Mouse (Mus musculus) right cerebral cortex, adult 18-20 months (tissue): Measurements from ENCODE around the gene Atp8a2.

ENCODE experiments used
- DNase-seq: peaks from one replicate; pipeline ENCODE4 v3.0.0; 2022; ENCODE audit warnings: mixed read lengths

Atp8a2 gene

GRCm38 (mm10) chr14:59701492-59701891 is 495.5 kb downstream of the Atp8a2 start:
- no peak for DNase-seq

DNA sequence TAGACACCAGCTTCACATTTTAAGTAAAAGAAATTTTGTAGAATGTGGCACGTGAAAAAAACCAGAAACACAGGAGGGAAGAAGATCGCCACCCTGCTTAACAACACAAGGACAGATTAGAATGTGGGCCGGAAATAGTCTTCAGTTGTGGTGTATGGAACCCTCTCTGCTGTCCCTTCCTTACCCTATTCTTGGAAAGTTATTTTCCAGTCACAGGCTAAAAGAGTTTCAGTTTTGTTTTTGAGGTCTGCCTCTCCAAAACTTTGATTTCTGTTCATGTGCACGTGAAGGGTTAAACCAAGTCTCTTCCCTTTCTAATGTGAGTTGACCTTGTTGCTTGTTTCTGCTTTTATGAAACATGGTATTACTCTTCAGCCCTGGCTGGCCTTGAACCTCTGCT is 501.8 kb downstream of the Atp8a2 start:
- DNase-seq = no peak

GRCm38 (mm10) chr14:59692164-59692563 is 504.8 kb downstream of the Atp8a2 start:
- DNase-seq = no peak

DNA sequence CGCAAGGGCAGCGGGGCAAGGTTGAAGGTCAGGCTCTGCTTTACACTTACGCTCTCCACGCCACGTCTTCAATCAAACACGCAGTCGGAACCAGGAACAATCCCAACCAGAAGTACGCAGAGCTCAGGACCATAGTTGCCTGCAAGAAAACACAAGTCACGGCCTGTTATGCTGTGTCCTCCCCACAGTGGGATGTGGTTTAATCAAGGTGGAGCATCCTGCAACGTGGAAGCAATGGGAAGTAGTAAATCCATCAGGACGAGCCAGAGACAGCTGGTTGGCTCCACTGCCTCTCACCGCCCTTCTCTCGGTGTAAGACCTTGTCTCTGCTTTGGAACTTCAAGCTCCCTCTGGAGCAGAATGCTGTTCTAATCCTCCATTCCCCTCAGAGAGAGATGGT is 505.6 kb downstream of the Atp8a2 start:
- no peak for DNase-seq

DNA sequence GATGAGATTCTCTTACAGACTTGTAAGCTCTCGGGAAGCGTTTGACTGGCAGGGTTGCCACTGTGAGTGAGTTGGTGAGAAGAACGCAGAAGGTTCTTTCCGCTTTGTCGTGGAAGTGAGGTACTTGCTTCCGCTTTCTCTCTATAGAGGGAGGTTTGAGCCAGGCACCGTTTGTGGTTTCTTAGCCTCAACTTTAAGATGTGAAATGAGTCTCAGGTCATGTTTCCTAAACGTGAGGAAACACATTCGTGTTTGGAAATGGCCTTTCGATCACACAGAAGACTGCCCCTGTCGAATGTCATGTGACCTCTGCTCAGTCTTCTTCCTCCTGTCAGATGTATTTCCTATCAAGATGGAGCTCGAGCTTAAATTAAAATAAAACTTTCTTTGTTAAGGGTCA is 506.0 kb downstream of the Atp8a2 start:
- no peak for DNase-seq

DNA sequence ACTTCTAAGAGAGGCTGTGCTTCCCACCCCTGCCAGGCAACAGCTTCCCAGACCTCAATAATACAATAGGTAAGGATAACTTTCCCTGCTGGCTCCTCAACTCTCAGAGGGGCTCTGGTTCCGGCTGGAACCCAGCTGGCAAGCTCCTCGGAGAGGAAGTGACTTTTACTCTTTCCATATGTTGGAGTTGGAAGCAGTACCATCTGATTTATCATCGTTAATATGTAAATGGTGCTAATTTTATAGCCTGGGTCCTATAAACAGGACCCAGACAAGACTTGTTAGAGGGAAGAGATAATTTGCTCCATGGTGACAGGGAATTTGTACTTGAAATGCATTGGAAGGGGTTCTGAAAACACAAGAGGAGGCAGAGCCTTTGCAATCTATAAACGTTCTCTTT is 507.4 kb downstream of the Atp8a2 start:
- no peak for DNase-seq

DNA sequence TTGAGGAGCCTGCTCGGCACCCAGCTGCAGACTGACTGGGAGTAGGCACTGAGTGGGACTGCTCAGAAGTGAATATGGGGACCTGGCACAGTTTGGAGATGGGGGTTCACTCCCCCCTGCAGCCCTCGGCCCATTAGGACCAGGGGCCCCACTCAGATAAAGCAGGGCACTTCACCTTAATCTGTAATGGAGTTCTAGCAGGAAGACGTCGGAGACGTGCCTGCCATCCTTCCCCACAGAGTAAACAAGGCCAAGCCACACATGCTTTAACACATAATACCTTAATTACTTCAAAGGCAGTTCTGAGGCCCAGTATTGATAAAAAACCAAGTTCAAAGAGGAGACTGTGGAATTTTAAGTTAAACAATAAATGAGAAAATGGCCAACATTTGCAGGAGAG is 510.8 kb downstream of the Atp8a2 start:
- DNase-seq = no peak

DNA sequence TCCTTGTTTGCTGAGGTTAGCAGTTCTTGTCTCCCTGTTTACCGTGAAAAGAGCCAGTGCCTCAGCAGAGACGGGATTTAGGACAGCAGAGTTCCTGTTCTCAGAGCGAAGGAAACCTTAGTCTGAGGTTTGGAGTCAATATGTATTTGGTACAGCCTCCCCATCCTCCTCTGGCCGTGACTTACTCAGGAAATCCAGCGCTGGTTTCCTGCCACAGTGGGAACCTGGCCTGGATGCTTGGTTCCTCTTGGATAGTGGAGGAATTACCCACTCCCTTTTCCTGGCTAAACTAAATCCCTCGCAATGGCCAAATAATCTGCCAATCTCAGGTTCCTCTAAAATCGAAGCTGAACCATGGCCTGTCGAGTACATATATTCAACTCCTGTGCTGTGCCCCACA is 511.6 kb downstream of the Atp8a2 start:
- no peak for DNase-seq

DNA sequence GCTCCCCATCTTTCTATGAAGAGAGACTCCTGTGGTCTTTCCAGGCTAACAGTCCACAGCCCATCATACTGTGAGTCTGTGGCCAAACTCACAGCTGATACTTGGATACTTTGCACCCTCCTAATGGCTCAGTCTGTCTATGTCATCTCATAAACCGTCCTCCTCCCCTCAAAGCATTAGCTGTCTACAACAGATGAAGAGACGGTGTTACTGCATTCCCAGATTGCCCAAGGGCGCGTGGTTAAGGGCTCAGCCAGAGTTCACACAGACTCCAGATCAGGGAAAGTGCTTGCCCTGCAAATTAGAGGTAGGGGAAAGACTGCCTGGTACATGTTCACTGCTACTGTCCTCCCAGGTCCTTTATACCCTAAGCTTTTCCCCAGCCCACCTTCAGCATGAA is 515.1 kb downstream of the Atp8a2 start:
- DNase-seq = no peak

DNA sequence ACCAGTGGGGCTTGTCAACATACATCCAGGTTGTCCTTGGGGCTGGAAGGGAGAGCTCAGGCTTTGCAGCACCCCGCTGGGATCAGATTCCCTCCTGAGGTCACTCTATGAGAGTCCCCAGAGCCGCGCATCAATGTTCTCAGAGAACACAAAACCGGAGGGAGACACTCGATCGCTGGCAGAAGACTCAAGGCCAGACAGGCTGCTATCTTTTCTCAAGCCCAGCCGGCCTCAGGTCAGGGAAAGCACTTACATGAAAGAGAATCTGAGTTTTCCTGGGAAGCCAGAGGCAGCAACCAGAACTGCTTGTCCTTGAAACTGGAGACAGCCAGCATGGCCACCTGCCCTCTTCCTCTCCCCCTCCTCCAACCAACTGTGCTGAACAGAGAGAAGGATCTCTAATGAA is 519.4 kb downstream of the Atp8a2 start:
- no peak for DNase-seq

- no peak for DNase-seq
These were observed 521.6 kb downstream of the Atp8a2 start for GRCm38 (mm10) chr14:59675330-59675729.

GRCm38 (mm10) chr14:59674556-59674955 is 522.4 kb downstream of the Atp8a2 start:
- no peak for DNase-seq

DNA sequence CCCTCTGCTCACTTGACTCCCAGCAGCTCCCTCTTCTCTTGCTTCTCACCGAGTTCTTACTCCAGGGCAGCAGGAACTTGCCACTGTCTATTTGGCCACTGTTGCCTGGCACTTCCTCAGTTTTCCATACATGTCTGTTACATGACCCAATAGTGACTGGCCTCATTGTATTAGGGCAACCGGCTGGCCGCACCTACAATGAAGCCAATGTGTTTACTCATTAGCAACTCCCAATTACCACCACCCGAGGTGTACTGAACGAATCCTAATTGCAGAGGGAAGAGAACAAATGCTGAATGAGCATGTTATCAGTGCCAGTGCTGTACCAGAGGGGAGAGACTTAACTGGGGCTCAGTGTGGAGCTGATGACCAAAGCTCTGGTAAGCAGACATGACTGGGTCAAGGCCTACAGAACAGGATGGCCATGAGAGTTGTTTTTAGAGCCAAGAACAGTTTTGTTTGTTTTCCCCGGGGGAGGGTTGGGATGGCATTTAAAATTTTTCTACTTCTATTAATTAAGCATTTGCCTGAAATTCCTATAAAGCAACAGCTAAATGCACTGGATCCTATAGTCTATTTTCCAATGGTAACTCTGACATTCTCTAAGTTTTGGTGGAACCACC is 524.0 kb downstream of the Atp8a2 start:
- DNase-seq = no peak

GRCm38 (mm10) chr14:59657098-59657497 is 539.9 kb downstream of the Atp8a2 start:
- no peak for DNase-seq

DNA sequence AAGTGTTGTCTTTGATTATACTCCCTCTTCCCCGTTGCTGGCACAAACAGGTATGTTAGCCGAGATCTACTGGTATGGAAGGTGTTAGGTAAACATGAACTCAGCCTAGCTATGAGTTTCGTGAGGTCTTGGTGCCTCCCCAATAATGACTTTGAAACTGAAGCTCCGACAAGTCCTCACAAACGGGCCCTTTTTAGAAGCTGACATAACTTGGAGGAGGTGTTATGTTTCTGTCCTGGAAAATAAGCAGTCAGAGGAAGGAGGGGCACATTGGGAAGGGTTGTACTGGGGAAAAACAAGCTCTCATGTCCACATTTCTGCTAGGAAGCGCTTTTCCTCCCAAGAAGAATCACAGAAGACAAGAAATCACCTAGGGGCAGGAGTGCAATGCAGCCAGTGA is 540.4 kb downstream of the Atp8a2 start:
- DNase-seq = peak; percentile 12

GRCm38 (mm10) chr14:59649337-59649736 is 547.6 kb downstream of the Atp8a2 start:
- DNase-seq = no peak

DNA sequence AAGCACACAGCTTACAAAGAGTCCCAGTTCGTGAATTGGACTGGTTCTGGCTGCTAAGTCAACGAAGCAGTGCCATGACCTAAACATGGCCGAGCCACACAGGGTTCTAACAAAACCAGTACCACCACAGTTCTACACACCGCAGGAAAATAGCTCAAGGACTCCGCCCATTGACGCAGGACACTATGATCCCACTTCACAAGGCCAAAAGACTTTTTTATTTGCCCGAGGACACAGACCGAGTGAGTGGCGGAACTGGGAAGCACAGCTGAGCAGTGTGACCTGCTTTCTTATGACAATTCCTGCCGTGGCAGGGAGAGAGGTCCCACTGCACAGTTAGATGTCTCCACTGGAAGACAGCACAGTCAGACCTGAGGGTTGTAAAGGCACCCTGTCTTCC is 548.4 kb downstream of the Atp8a2 start:
- no peak for DNase-seq

GRCm38 (mm10) chr14:59646826-59647697 is 549.9 kb downstream of the Atp8a2 start:
- no peak for DNase-seq

GRCm38 (mm10) chr14:59644896-59645295 is 552.1 kb downstream of the Atp8a2 start:
- no peak for DNase-seq

DNA sequence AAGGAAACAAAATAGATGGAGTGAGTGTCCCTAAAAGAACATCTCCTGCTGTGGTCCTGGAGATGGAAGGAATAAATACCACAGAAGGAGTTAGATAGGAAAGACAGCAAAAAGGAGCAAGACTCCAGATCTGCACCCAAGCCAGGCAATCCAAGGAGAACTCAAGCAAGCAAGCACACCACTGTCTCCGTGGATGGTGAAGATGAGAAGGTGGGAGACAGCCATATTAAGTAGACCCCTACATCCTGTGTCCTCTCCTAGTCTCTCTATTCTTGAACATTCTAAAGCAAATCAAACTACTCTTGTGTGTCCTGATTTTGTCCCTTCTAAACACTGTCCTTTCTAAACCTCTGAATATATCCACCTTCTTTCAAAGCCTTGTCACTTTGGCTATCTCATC is 552.8 kb downstream of the Atp8a2 start:
- no peak for DNase-seq

DNA sequence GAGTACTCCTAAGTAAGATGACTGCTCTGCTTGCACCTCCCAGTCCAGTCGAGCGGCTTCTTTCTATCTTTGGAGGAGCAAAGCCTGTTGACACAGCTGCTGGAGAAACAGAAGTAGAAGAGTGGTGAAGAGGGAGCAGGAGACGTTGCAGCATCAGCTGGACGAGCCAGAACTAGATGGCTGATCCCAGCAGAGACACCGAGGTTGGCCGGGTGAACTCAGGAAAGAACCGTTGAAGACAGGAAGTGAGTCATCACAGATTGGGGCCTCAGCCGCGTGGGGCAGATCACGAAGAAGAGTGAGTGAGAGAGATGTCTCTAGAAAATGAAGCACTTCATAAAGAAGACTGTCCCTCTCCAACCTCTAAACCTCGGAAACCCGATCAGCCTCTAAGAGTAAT is 553.4 kb downstream of the Atp8a2 start:
- no peak for DNase-seq

DNA sequence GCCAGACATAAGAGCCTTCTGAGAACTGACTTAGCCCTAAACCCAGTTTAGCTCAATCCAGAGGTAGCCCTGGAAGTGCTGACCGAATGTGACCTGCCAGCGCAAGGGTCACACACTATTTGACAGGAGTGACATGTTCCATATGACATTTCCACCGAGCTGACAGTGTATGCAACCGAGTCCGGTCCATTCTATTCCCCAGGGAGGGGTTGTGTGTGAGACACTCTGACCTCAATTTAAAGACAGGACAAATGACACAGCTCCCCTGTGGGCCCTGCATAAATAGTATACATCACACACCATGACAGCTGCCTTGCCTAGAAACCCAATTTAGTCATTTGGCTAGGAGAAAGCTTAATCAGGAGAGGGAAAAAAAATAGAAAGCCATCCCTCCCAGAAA is 555.1 kb downstream of the Atp8a2 start:
- no peak for DNase-seq

DNA sequence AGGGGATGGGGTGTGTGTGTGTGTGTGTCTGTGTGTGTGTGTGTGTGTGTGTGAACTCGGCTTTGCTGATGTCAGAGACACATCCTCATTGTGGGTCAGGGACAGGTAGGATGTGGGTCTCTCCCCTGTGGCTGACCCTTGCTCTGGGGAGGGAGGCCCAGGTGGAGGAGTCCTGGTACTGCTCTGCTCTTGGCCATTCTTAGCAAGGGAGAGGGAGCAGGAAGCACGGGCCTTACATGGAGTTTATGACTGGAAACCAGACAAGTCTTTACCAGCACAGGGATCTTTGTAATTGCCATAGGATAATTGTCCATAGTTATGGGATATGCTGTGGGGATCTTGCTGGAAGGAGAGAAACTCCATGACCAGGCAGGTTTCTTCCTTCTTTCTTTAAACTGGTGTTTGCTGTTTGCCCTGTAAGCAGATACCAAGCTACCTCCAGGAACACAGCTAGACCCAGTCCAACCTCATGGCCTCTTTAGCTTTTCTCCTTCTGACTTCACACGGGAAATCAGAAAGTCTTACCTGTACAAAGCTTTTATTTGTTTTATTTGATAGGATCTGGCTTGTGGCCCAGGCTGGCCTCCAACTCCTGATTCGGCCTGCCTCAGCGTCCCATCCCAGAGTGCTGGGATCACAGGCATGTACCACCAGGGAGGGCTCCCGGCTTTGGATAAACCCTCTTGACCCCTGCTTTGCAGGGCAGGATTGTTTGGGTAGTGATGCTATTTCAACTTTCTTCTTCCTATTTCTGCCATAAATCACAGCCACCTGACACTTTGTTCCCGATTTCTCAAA is 557.9 kb downstream of the Atp8a2 start:
- no peak for DNase-seq

DNA sequence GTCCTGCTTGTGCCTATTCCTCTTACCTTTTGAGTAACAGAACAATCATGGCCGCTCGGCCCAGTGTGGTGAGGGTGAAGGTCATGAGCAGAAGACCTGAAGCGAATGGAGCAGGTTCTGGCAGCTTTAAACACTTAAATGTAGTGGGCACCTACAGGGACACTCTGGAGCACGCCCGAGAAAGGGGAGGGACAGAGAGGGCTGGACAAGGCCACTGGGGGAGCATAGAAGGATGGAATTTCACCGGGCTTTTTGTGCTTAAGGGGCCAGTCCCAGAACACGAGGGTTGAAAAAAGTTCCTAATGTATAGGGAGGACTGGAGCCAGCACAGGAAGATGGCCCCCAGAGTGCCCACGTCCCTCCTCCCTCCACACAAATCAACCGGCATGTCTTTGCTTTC is 563.0 kb downstream of the Atp8a2 start:
- no peak for DNase-seq
